Mouse (Mus musculus) liver, postnatal 0 days (tissue): ENCODE data around the gene Ick. TPM values are rescaled to one million over a fixed set of nuclear protein-coding genes. Genes with fewer than 3 reads are reported as not detected.

Experiments
- ATAC-seq: fragments of 200-750 bp; cut with Nextera tagmentation; 2 replicates; pipeline ENCODE4 v1.8.0; 2017; ENCODE audit warnings: mild to moderate bottlenecking, moderate library complexity
- DNase-seq: peaks from one replicate; pipeline ENCODE4 v3.0.0-alpha.2; 2016
- H3K27ac ChIP-seq: fragments of 300-500 bp; sonication (generic); 2 replicates; pipeline ENCODE4 v1.5.1; 2014; ENCODE audit warnings: antibody characterized with exemption, moderate library complexity, mild to moderate bottlenecking, low read depth
- H3K27me3 ChIP-seq: fragments of 300-500 bp; sonication (generic); 2 replicates; pipeline ENCODE4 v1.6.1; 2014; ENCODE audit warnings: low read length, control low read depth, mixed read lengths; ENCODE audit not compliant: insufficient read depth
- H3K36me3 ChIP-seq: fragments of 300-500 bp; sonication (generic); replicated peaks from 2 replicates; pipeline ENCODE4 v1.6.1; 2014; ENCODE audit warnings: mild to moderate bottlenecking, control low read depth, low read length, moderate library complexity, mixed read lengths; ENCODE audit not compliant: insufficient read depth
- H3K4me1 ChIP-seq: fragments of 300-500 bp; sonication (generic); 2 replicates; pipeline ENCODE4 v1.6.1; 2014; ENCODE audit warnings: antibody characterized with exemption, mild to moderate bottlenecking, control low read depth; ENCODE audit not compliant: insufficient read depth
- H3K4me2 ChIP-seq: fragments of 300-500 bp; sonication (generic); 2 replicates; pipeline ENCODE4 v1.6.1; 2014; ENCODE audit warnings: low read depth, mild to moderate bottlenecking, low read length, moderate library complexity, mixed read lengths
- H3K4me3 ChIP-seq: fragments of 300-500 bp; sonication (generic); 2 replicates; pipeline ENCODE4 v1.5.1; 2014; ENCODE audit warnings: low read depth, low read length
- H3K9ac ChIP-seq: fragments of 300-500 bp; sonication (generic); replicated peaks from 2 replicates; pipeline ENCODE4 v1.6.1; 2014; ENCODE audit warnings: mild to moderate bottlenecking, moderate library complexity
- H3K9me3 ChIP-seq: fragments of 300-500 bp; sonication (generic); 2 replicates; pipeline ENCODE4 v1.6.1; 2016; ENCODE audit warnings: mild to moderate bottlenecking, control low read depth, low read length, mixed read lengths
- CTCF ChIP-seq: sonication (generic); IDR thresholded peaks from 2 replicates; pipeline ENCODE4 v1.5.1; 2016; ENCODE audit warnings: antibody characterized with exemption, low read depth
- EP300 ChIP-seq: IDR thresholded peaks from 2 replicates; pipeline ENCODE4 v1.6.1; 2016; ENCODE audit warnings: antibody characterized with exemption, low read depth, mild to moderate bottlenecking
- WGBS: fragments of 180-500 bp; shearing (Covaris S2); extraction: QIAGEN DNeasy Blood & Tissue Kit; methylation state at CpG from one replicate; pipeline ENCODE4 v1.1.7; 2014; ENCODE audit not compliant: insufficient replicate concordance; 5-methylcytosine and 5-hydroxymethylcytosine counted together
- polyA plus RNA-seq: library from polyadenylated mRNA; unstranded; fragments of >200 nt; fragmentation: Nextera tagmentation; extraction: Ambion mirVana; gene quantifications from 2 replicates; pipeline ENCODE4 v1.2.1, GENCODE M21; 2015

The Ick gene
- polyA plus RNA-seq, 1 experiment from 2014 or later, result 5.3 TPM

- no peak for ATAC-seq
- 52% methylated on average over 4 of the region's 4 CpGs for WGBS
- 0 out of 2 replicates have a peak, but pooled peaks cover 5% of the 10 kb centered on the region for H3K4me1 ChIP-seq
- H3K4me3 ChIP-seq, result no peak overlapping the region
- no peaks in the 10 kb centered on the region for H3K9me3 ChIP-seq
- DNase-seq, result no peak
- no peaks in the 10 kb centered on the region for H3K36me3 ChIP-seq
- no peak overlapping the region for H3K9ac ChIP-seq
- H3K4me2 ChIP-seq, result no peak overlapping the region
- no peaks in the 10 kb centered on the region for H3K27me3 ChIP-seq
- H3K27ac ChIP-seq, result no peak overlapping the region
- TF ChIP-seq CTCF, result no peak
- TF ChIP-seq EP300, result no peak
Observed at GRCm38 (mm10) chr9:78217074-78217473, 108.1 kb downstream of the Ick start.

Other genes with a start within 250 kb of the Ick start
- 107 and 112 TPM in 2 replicates for gene Elovl5, start 191.8 kb upstream of the Ick start, polyA plus RNA-seq
- gene Gcm1, start 57.3 kb upstream of the Ick start, polyA plus RNA-seq, result not detected in 2 replicates
- 45.7 and 54.0 TPM in 2 replicates for gene Fbxo9, start 127 bp upstream of the Ick start, polyA plus RNA-seq
- 19.9 and 25.5 TPM in 2 replicates for gene Gsta4, start 73.6 kb downstream of the Ick start, polyA plus RNA-seq
- 0.39 TPM in 1 of 2 replicates, not detected in the other for gene Gsta1, start 121.5 kb downstream of the Ick start, polyA plus RNA-seq
- 0.13 TPM in 1 of 2 replicates, not detected in the other for gene Gm3776, start 147.9 kb downstream of the Ick start, polyA plus RNA-seq
- not detected in 2 replicates for gene Gm10639, start 180.7 kb downstream of the Ick start, polyA plus RNA-seq
- gene Omt2a, start 205.6 kb downstream of the Ick start, polyA plus RNA-seq, result not detected in 2 replicates
- gene Omt2b, start 218.4 kb downstream of the Ick start, polyA plus RNA-seq, result not detected in 2 replicates
- 1.3 and 2.3 TPM in 2 replicates for gene Gsta2, start 246.6 kb downstream of the Ick start, polyA plus RNA-seq